Mouse (Mus musculus) lung, postnatal 0 days (tissue): ENCODE measurements around the gene Vps18. TPM values are rescaled to one million over a fixed set of nuclear protein-coding genes. Genes with fewer than 3 reads are reported as not detected.
A peak's percentile ranks its signal among the peaks of the same experiment; 100 is the strongest.

ENCODE experiments used
- ATAC-seq: fragments of 200-750 bp; cut with Nextera tagmentation; 2 replicates; pipeline ENCODE4 v1.8.0; 2017; ENCODE audit warnings: moderate library complexity
- DNase-seq: peaks from one replicate; pipeline ENCODE4 v3.0.0-alpha.2; 2016; ENCODE audit warnings: low spot score
- H3K27ac ChIP-seq: fragments of 300-500 bp; sonication (generic); 2 replicates; pipeline ENCODE4 v1.5.1; 2014; ENCODE audit warnings: antibody characterized with exemption, mild to moderate bottlenecking, low read length, mixed read lengths
- H3K27me3 ChIP-seq: fragments of 300-500 bp; sonication (generic); replicated peaks from 2 replicates; pipeline ENCODE4 v1.6.1; 2014; ENCODE audit warnings: low read length, mixed read lengths; ENCODE audit not compliant: insufficient read depth
- H3K36me3 ChIP-seq: fragments of 300-500 bp; sonication (generic); 2 replicates; pipeline ENCODE4 v1.6.1; 2014; ENCODE audit warnings: low read length, mixed read lengths; ENCODE audit not compliant: insufficient read depth
- H3K4me1 ChIP-seq: fragments of 300-500 bp; sonication (generic); 2 replicates; pipeline ENCODE4 v1.6.1; 2014; ENCODE audit warnings: antibody characterized with exemption, low read depth, low read length, mixed read lengths; ENCODE audit not compliant: insufficient read depth
- H3K4me2 ChIP-seq: fragments of 300-500 bp; sonication (generic); replicated peaks from 2 replicates; pipeline ENCODE4 v1.6.1; 2014; ENCODE audit warnings: low read depth, mild to moderate bottlenecking, low read length, moderate library complexity, mixed read lengths
- H3K4me3 ChIP-seq: fragments of 300-500 bp; sonication (generic); 2 replicates; pipeline ENCODE4 v1.5.1; 2014; ENCODE audit warnings: low read depth, low read length
- H3K9ac ChIP-seq: fragments of 300-500 bp; sonication (generic); replicated peaks from 2 replicates; pipeline ENCODE4 v1.6.1; 2014; ENCODE audit warnings: low read depth, mild to moderate bottlenecking
- H3K9me3 ChIP-seq: fragments of 300-500 bp; sonication (generic); 2 replicates; pipeline ENCODE4 v1.6.1; 2016; ENCODE audit warnings: low read length, mixed read lengths
- CTCF ChIP-seq: IDR thresholded peaks from 2 replicates; pipeline ENCODE4 v1.5.1; 2016; ENCODE audit warnings: antibody characterized with exemption, mild to moderate bottlenecking
- EP300 ChIP-seq: IDR thresholded peaks from 2 replicates; pipeline ENCODE4 v1.6.1; 2016; ENCODE audit warnings: antibody characterized with exemption, mild to moderate bottlenecking, control low read depth
- WGBS: fragments of 180-500 bp; shearing (Covaris S2); extraction: QIAGEN DNeasy Blood & Tissue Kit; methylation state at CpG from one replicate; pipeline ENCODE4 v1.1.7; 2014; 5-methylcytosine and 5-hydroxymethylcytosine counted together
- polyA plus RNA-seq: library from polyadenylated mRNA; unstranded; fragments of >200 nt; fragmentation: Nextera tagmentation; extraction: Ambion mirVana; gene quantifications from 2 replicates; pipeline ENCODE4 v1.2.1, GENCODE M21; 2015

The Vps18 gene
- polyA plus RNA-seq: 11.1 and 11.4 TPM in 2 replicates

- Histone ChIP-seq H3K27ac (peak within 1 kb of the TSS; percentile 71), H3K4me3 (peak within 1 kb of the TSS; percentile 63), H3K4me1 (no peaks in the 10 kb centered on the region), H3K27me3 (no peaks in the 10 kb centered on the region), H3K9ac (peak within 1 kb of the TSS; percentile 75), H3K9me3 (no peaks in the 10 kb centered on the region), H3K4me2 (peak within 1 kb of the TSS; percentile 72), H3K36me3 (peaks cover 5% of the 10 kb centered on the region; the same call in 1 of the 2 replicates)
- TF ChIP-seq EP300 (peak; percentile 43), CTCF (peak; percentile 100)
- whole genome bisulfite sequencing: under 1% methylated on average over 31 of the region's 31 CpGs
- DNase-seq (peak; percentile 98), ATAC-seq (peak; percentile 98)
Measured at GRCm38 (mm10) chr2:119288270-119288882, at the start of gene Vps18. Vps18 (plus strand) TSS chr2:119288740.

- Histone ChIP-seq H3K27ac (no peak overlapping the region), H3K27me3 (peaks cover 18% of the 10 kb centered on the region; the same call in 1 of the 2 replicates), H3K4me1 (no peaks in the 10 kb centered on the region; the same call in none of the 2 replicates), H3K4me3 (no peak overlapping the region), H3K9ac (no peak overlapping the region), H3K9me3 (no peaks in the 10 kb centered on the region), H3K36me3 (no peaks in the 10 kb centered on the region), H3K4me2 (no peak overlapping the region)
- ATAC-seq (no peak), DNase-seq (no peak)
- TF ChIP-seq CTCF (no peak), EP300 (no peak)
- WGBS: 61% methylated on average over 4 of the region's 4 CpGs
Measured at GRCm38 (mm10) chr2:119240075-119240818, 48.3 kb upstream of the Vps18 start.

- 75% methylated on average over 4 of the region's 4 CpGs for WGBS
- ATAC-seq: no peak
- H3K9ac ChIP-seq: no peak overlapping the region
Measured at GRCm38 (mm10) chr2:119240819-119241186, 47.7 kb upstream of the Vps18 start.

DNA sequence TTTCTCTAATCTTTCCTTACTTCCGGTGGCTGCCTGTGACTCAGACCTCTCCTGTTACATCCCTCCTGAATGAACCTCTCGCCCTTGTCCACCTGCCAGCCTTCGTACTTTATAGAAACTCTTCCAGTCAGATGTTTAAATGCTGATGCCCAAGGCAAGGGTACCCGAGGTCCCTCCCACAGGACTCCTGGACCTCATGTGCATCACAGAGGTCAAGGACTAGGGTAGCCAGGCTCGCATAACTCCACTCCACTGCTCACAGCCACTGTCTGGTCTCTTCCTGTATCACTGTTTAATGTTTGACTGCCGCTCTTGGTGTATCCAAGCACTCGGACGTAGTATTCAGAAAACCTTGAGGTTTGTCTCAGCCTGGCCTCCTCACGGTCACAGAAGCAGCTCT is 46.0 kb upstream of the Vps18 start:
- Histone ChIP-seq H3K9ac (no peak overlapping the region), H3K4me2 (no peak overlapping the region), H3K9me3 (no peaks in the 10 kb centered on the region), H3K4me3 (no peak overlapping the region), H3K27ac (no peak overlapping the region), H3K27me3 (peaks cover 9% of the 10 kb centered on the region; the same call in 1 of the 2 replicates), H3K36me3 (no peaks in the 10 kb centered on the region), H3K4me1 (no peaks in the 10 kb centered on the region; the same call in 1 of the 2 replicates)
- ATAC-seq (no peak), DNase-seq (no peak)
- 51% methylated on average over 9 of the region's 9 CpGs for WGBS
- TF ChIP-seq EP300: no peak
- TF ChIP-seq CTCF: no peak

More at GRCm38 (mm10) chr2:119240819-119241186, 47.7 kb upstream of the Vps18 start:
- Histone ChIP-seq H3K4me1 (no peaks in the 10 kb centered on the region; the same call in none of the 2 replicates), H3K27me3 (peaks cover 18% of the 10 kb centered on the region; the same call in 1 of the 2 replicates), H3K4me2 (no peak overlapping the region), H3K27ac (no peak overlapping the region), H3K36me3 (no peaks in the 10 kb centered on the region), H3K9me3 (no peaks in the 10 kb centered on the region), H3K4me3 (no peak overlapping the region)
- TF ChIP-seq CTCF (no peak), EP300 (no peak)
- no peak for DNase-seq

- Histone ChIP-seq H3K9ac (no peak overlapping the region), H3K27ac (no peak overlapping the region), H3K27me3 (no peaks in the 10 kb centered on the region), H3K36me3 (no peaks in the 10 kb centered on the region), H3K4me3 (no peak overlapping the region), H3K9me3 (no peaks in the 10 kb centered on the region), H3K4me1 (no peaks in the 10 kb centered on the region), H3K4me2 (no peak overlapping the region)
- DNase-seq: no peak
- WGBS: 76% methylated on average over 7 of the region's 7 CpGs
- no peak for ATAC-seq
- no peak for TF ChIP-seq EP300
- TF ChIP-seq CTCF: no peak
Measured at GRCm38 (mm10) chr2:119245246-119245645, 43.3 kb upstream of the Vps18 start.

- no peak for TF ChIP-seq EP300
- no peak for TF ChIP-seq CTCF
- Histone ChIP-seq H3K36me3 (no peaks in the 10 kb centered on the region), H3K27ac (no peak overlapping the region), H3K4me1 (no peaks in the 10 kb centered on the region), H3K4me2 (no peak overlapping the region), H3K9me3 (no peaks in the 10 kb centered on the region), H3K27me3 (no peaks in the 10 kb centered on the region), H3K9ac (no peak overlapping the region), H3K4me3 (no peak overlapping the region)
- DNase-seq (no peak), ATAC-seq (no peak)
- WGBS: 75% methylated on average over 9 of the region's 9 CpGs
Measured at GRCm38 (mm10) chr2:119247904-119248303, 40.6 kb upstream of the Vps18 start.
